Mouse (Mus musculus): ENCODE measurements at regions not wholly inside any gene's neighbourhood (a gene's known extent, or its start where the extent isn't known, plus 50 kb on each side); places are given as distances from the start of the nearest gene placed in this dataset.
A peak's percentile ranks its signal among the peaks of the same experiment; 100 is the strongest.

- DNase-seq (ENCODE audit: low read depth, low spot score): no peak
Observed at GRCm38 (mm10) chr17:73048164-73048563, 59.6 kb upstream of the Lclat1 start.

- peak; percentile 63 for DNase-seq (ENCODE audit: low read depth, low spot score)
Observed at GRCm38 (mm10) chr17:73052956-73053355, 54.8 kb upstream of the Lclat1 start.

- DNase-seq (ENCODE audit: low read depth, low spot score): no peak
Observed at GRCm38 (mm10) chr17:73053479-73054215, 54.1 kb upstream of the Lclat1 start.

- peak; percentile 46 for DNase-seq (ENCODE audit: low read depth, low spot score)
Observed at GRCm38 (mm10) chr17:73054226-73054625, 53.6 kb upstream of the Lclat1 start.

- no peak for DNase-seq (ENCODE audit: low read depth, low spot score)
Observed at GRCm38 (mm10) chr17:73055197-73055596, 52.6 kb upstream of the Lclat1 start.

GRCm38 (mm10) chr17:73055611-73056010, 52.2 kb upstream of the Lclat1 start:
- DNase-seq (ENCODE audit: low read depth, low spot score): no peak

GRCm38 (mm10) chr17:73056616-73057015, 51.2 kb upstream of the Lclat1 start:
- no peak for DNase-seq (ENCODE audit: low read depth, low spot score)
